Mouse (Mus musculus) hindbrain, embryonic 16.5 days (tissue): Measurements from ENCODE around the gene Sipa1. TPM values are rescaled to one million over a fixed set of nuclear protein-coding genes. Genes with fewer than 3 reads are reported as not detected.

Experiments used
- ATAC-seq: fragments of 200-750 bp; cut with Nextera tagmentation; 2 replicates; pipeline ENCODE4 v1.8.0; 2017; ENCODE audit warnings: moderate TSS enrichment, moderate library complexity
- H3K27ac ChIP-seq: fragments of 300-500 bp; sonication (generic); 2 replicates; pipeline ENCODE4 v1.5.1; 2014; ENCODE audit warnings: low read depth, mild to moderate bottlenecking, control low read depth, low read length, moderate library complexity
- H3K27me3 ChIP-seq: fragments of 300-500 bp; sonication (generic); replicated peaks from 2 replicates; pipeline ENCODE4 v1.6.1; 2014; ENCODE audit warnings: low read length; ENCODE audit not compliant: control insufficient read depth, insufficient read depth
- H3K36me3 ChIP-seq: fragments of 300-500 bp; sonication (generic); 2 replicates; pipeline ENCODE4 v1.6.1; 2014; ENCODE audit warnings: mild to moderate bottlenecking, low read length, moderate library complexity, mixed read lengths; ENCODE audit not compliant: control insufficient read depth, insufficient read depth
- H3K4me1 ChIP-seq: fragments of 300-500 bp; sonication (generic); 2 replicates; pipeline ENCODE4 v1.6.1; 2014; ENCODE audit warnings: low read depth, low read length; ENCODE audit not compliant: control insufficient read depth, insufficient read depth
- H3K4me2 ChIP-seq: fragments of 300-500 bp; sonication (generic); 2 replicates; pipeline ENCODE4 v1.6.1; 2014; ENCODE audit warnings: mild to moderate bottlenecking, low read length, control low read depth, moderate library complexity
- H3K4me3 ChIP-seq: fragments of 300-500 bp; sonication (generic); 2 replicates; pipeline ENCODE4 v1.5.1; 2014; ENCODE audit warnings: mild to moderate bottlenecking, low read length, control low read depth, moderate library complexity
- H3K9ac ChIP-seq: fragments of 300-500 bp; sonication (generic); 2 replicates; pipeline ENCODE4 v1.6.1; 2014; ENCODE audit warnings: low read depth, mild to moderate bottlenecking, control low read depth, low read length, moderate library complexity
- H3K9me3 ChIP-seq: fragments of 300-500 bp; sonication (generic); 2 replicates; pipeline ENCODE4 v1.6.1; 2014; ENCODE audit warnings: mild to moderate bottlenecking, low read length, moderate library complexity; ENCODE audit not compliant: control insufficient read depth
- WGBS: fragments of 180-500 bp; shearing (Covaris S2); extraction: QIAGEN DNeasy Blood & Tissue Kit; methylation state at CpG from one replicate; pipeline ENCODE4 v1.1.7; 2014; 5-methylcytosine and 5-hydroxymethylcytosine counted together
- polyA plus RNA-seq: library from polyadenylated mRNA; unstranded; fragments of >200 nt; fragmentation: Nextera tagmentation; extraction: Ambion mirVana; gene quantifications from 2 replicates; pipeline ENCODE4 v1.2.1, GENCODE M21; 2015

Sipa1 gene
- polyA plus RNA-seq, 1 experiment from 2014 or later, result 14.3 TPM

DNA sequence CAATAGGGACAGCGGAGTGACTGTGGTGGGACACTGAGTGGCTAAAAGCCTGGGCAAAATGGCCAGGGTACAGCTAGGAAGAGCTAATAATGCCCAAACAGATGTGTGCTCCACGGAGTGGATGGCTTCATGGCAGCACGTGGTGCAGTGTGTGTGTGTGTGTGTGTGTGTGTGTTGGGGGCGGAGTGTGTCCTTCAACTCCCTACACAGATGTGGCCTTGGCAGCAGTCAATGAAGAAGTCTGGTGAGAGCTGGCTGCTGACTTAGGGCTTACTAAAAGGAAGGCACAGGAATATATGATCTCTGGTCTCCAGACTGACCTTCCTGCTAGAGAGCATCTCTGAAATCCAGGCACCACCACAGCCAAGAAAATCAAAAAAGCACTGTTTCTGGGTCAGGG lies 4.9 kb upstream of the Sipa1 start:
- H3K4me2 ChIP-seq, result no peak overlapping the region
- WGBS, result 85% methylated on average over 4 of the region's 4 CpGs
- no peak overlapping the region for H3K4me3 ChIP-seq
- H3K4me1 ChIP-seq, result peaks cover 3% of the 10 kb centered on the region
- peaks cover 41% of the 10 kb centered on the region for H3K36me3 ChIP-seq
- H3K27ac ChIP-seq, result no peak overlapping the region
- H3K27me3 ChIP-seq, result no peaks in the 10 kb centered on the region
- H3K9ac ChIP-seq, result no peak overlapping the region
- no peaks in the 10 kb centered on the region for H3K9me3 ChIP-seq
- no peak for ATAC-seq

DNA sequence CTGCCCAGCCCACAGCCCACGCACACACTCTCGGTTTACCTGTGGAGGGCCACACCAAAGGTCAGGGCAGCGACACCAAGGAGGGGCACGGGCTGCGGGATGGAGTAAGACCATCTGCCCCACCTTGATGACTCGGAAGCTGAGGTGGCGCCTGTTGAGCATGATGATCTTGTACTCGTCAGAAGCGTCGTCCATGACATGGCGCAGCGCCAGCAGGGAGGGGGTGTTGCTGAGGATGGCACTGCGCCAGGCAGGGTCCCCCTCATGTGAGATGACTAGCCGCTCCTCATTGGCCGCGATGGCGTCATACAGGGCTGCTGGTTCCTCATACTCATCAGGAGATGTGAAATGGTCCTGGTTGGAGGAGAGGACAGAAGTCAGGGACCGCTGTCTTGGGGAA lies 2.9 kb upstream of the Sipa1 start:
- no peak for ATAC-seq
- H3K4me3 ChIP-seq, result no peak overlapping the region
- peaks cover 34% of the 10 kb centered on the region for H3K36me3 ChIP-seq
- 88% methylated on average over 18 of the region's 18 CpGs for WGBS
- no peaks in the 10 kb centered on the region for H3K27me3 ChIP-seq
- H3K4me1 ChIP-seq, result peaks cover 6% of the 10 kb centered on the region
- no peaks in the 10 kb centered on the region for H3K9me3 ChIP-seq
- H3K4me2 ChIP-seq, result no peak overlapping the region
- no peak overlapping the region for H3K9ac ChIP-seq
- H3K27ac ChIP-seq, result no peak overlapping the region

DNA sequence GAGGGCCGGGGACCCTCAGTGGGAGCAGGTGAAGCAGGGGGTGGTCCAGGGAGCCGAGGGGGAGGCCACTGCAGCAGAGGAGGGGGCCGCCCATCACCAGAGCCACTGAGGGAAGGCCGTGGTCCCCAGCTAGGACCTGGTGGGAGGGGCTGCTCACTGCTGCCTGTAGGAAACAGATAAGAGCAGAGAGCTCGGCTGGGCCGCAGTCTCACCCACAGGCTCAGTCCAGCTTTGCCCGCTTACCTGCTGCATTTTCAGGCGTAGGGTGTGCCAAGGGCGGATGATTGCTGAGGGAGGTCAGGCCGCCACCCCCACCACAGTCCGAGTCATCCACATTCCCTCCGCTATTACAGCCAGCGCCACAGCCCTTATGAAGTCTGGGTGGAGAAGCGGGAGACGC lies 2.0 kb upstream of the Sipa1 start:
- Histone ChIP-seq H3K27me3 (no peaks in the 10 kb centered on the region), H3K4me2 (no peak overlapping the region), H3K27ac (no peak overlapping the region), H3K9me3 (no peaks in the 10 kb centered on the region), H3K4me1 (peaks cover 6% of the 10 kb centered on the region), H3K36me3 (peaks cover 34% of the 10 kb centered on the region), H3K4me3 (no peak overlapping the region), H3K9ac (no peak overlapping the region)
- 90% methylated on average over 15 of the region's 15 CpGs for WGBS
- no peak for ATAC-seq

DNA sequence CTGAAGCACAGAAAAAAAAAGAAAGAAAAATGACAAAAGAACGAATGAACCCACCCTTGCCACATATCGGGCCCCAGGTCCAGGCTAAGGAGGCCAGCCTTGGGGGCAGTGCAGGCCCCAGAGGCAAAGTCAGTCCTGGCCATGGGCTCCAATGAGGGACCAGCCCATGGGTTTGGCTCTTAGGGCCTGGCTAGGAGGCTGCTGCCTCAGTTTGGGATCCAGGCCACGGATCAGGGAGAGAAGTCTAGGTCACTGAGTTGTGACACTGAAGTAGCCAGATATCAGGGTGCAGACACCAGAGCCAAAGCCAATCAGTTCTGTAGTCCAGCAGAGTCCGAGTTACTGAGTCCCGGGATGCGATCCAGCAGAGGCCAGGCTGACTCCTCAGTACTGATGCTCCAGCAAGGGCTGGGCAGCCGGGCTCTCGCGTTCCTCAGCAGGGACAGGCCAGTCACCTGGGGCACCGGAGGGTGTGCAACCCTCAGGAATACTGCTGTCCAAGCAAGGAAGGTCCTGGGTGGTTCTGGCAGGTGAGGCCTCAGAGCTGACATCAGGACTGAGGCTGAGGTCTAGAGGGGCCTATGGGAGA lies 1.3 kb upstream of the Sipa1 start:
- H3K9me3 ChIP-seq, result no peaks in the 10 kb centered on the region
- peaks cover 29% of the 10 kb centered on the region for H3K36me3 ChIP-seq
- H3K27ac ChIP-seq, result no peak overlapping the region
- H3K4me1 ChIP-seq, result peaks cover 6% of the 10 kb centered on the region
- no peak overlapping the region for H3K4me2 ChIP-seq
- WGBS, result 87% methylated on average over 10 of the region's 10 CpGs
- H3K4me3 ChIP-seq, result no peak overlapping the region
- no peak for ATAC-seq
- no peaks in the 10 kb centered on the region for H3K27me3 ChIP-seq
- H3K9ac ChIP-seq, result no peak overlapping the region

DNA sequence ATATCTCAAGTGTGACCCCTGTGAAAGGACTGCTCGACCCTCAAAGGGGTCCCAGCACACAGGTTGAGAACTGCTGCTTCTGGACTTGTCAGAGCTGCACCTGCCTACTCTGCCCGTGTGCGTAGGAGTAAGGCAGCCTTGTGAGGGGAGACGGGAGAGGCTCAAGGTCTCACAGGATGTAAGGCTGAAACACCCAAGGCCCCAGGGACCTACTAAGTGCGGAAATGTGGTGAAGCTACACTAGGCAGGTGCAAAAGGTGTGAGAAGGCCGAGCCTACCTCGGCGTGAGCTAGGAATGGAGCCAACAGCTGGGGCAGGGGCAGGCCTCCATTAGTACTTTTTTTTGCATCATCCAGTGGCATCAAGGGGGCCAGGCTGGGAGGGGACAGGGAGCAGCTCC lies 1.2 kb downstream of the Sipa1 start:
- Histone ChIP-seq H3K36me3 (peaks cover 19% of the 10 kb centered on the region), H3K27ac (peak overlapping the region; percentile 30; the same call in 1 of the 2 replicates), H3K9me3 (no peaks in the 10 kb centered on the region), H3K4me3 (peak overlapping the region; percentile 35), H3K4me2 (peak overlapping the region; percentile 49), H3K4me1 (peaks cover 6% of the 10 kb centered on the region), H3K9ac (0 out of 2 replicates have a peak overlapping the region, but pooled peaks have one; percentile 5), H3K27me3 (no peaks in the 10 kb centered on the region)
- WGBS, result 80% methylated on average over 8 of the region's 8 CpGs
- no peak for ATAC-seq

DNA sequence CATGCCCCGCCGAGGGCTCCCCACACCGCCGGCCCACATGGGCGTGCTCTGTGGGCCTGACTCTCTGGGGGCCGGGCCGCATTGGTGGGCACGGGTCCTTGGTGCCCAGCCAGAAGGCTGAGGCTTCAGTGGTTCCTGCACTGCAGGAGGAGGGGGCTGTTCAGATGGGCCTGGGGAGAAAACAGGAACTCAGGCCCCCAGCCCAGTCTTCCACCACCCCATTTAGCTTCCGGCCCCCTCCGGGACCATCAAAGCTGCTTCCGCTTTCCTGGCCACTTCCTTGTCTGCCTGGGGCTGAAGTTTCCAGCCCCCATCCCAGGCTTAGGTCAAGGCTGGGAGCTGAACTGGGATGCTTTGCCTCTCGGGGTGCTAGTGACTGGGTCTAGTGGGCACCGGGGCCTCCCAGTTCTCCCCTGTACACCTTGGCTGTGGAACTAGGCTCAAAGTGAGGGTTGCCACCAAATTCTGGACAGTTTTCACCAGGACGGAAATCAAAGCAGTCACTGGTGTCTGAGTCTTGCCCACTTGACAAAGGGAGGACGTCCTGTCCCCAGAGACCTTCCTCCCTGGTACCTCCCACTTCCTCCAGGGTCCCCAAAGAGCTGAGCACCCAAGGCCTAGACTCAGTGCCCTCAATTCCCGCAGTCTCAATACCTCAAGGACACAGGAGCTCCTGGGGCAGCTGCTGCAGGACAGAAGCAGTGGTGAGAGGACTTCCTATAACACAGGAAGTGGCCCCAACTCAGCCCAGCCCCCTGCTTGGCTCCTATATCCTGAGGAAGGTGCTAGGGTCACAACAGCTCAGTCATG lies 2.4 kb downstream of the Sipa1 start:
- Histone ChIP-seq H3K9ac (peak overlapping the region; percentile 27; the same call in 1 of the 2 replicates), H3K4me3 (no peak overlapping the region), H3K9me3 (no peaks in the 10 kb centered on the region), H3K4me1 (peaks cover 6% of the 10 kb centered on the region), H3K4me2 (peak overlapping the region; percentile 19), H3K36me3 (peaks cover 15% of the 10 kb centered on the region), H3K27me3 (0 out of 2 replicates have a peak, but pooled peaks cover 1% of the 10 kb centered on the region), H3K27ac (no peak overlapping the region; the same call in 1 of the 2 replicates)
- no peak for ATAC-seq
- 90% methylated on average over 15 of the region's 16 CpGs for WGBS

DNA sequence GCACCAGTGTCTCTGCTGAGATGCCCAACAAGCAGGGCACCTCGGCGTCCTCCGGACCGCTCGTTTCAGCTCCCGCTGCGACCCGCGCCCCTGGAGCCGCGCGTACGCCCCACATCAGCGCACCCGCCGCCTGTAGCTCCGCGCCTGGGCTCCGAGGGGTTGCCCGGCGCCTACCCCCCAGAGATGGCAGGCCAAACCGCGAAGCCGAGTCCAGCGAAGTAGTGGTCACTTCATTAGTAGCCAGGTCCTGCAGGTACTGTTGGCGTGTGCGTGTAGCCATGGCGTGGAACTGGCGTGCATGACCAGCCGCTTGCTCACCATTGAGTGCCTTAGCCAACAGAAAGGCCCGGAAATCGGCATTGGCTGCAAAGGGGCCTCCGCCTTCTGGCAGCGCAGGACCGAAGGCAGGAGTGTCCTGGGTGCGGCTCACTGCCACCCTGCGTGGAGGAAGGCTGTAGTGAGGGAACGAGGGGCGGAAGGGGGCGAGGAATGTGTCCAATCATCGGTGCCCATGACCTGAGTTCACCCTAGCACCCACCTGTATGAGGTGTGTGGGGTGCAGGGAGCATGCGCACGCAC lies 8.7 kb downstream of the Sipa1 start:
- H3K4me1 ChIP-seq, result peaks cover 11% of the 10 kb centered on the region
- peak overlapping the region; percentile 79 for H3K4me2 ChIP-seq
- 12% methylated on average over 43 of the region's 43 CpGs for WGBS

DNA sequence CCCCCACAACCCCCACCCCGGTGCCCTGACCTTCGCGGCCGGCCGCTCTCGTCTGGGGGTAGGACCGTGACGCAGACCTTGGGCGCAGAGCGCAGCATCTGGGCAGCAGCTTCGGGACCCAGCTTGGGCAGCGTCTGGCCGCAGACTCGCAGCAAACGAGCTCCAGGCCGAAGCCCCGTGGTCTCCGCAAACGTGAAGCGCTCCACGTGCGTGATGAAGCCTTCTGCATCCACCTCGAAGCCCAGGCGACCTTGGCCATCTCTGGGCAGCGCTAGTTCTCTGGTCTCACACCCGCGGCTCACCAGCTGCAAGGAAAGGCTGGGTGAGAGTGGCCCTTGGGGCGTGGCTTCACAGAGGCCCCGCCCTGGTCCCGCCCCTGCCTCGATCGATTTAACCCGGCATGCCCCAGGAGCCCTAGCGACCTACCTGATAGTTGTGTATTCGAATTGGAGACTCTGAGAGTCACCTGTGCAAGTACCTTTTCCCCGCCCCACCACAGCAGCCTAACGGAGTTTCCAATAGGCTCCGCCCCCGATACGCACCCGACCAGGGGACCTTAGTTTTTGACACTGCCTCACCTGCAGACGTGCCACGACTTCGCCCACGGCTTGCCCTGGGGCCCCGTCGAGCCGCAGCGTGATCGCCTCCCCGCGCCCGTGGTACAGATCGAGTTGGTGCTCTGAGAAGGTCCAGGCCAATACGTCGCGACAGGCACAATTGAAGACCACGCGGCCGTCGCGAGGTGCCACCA lies 9.4 kb downstream of the Sipa1 start:
- Histone ChIP-seq H3K27ac (no peak overlapping the region), H3K36me3 (no peaks in the 10 kb centered on the region), H3K27me3 (peaks cover 23% of the 10 kb centered on the region), H3K4me1 (peaks cover 13% of the 10 kb centered on the region), H3K9me3 (no peaks in the 10 kb centered on the region), H3K4me3 (peak overlapping the region; percentile 49), H3K9ac (peak overlapping the region; percentile 65), H3K4me2 (peak overlapping the region; percentile 79)
- WGBS, result 8% methylated on average over 62 of the region's 62 CpGs
- peak; percentile 49 for ATAC-seq

More for the DNA sequence above, 8.7 kb downstream of the Sipa1 start:
- Histone ChIP-seq H3K27ac (no peak overlapping the region), H3K27me3 (peaks cover 23% of the 10 kb centered on the region), H3K9me3 (no peaks in the 10 kb centered on the region), H3K9ac (peak overlapping the region; percentile 58), H3K36me3 (no peaks in the 10 kb centered on the region), H3K4me3 (peak overlapping the region; percentile 49)
- ATAC-seq, result peak; percentile 34; the same call in 1 of the 2 replicates
